Mouse (Mus musculus): ENCODE measurements around the gene B230118H07Rik.

DNA sequence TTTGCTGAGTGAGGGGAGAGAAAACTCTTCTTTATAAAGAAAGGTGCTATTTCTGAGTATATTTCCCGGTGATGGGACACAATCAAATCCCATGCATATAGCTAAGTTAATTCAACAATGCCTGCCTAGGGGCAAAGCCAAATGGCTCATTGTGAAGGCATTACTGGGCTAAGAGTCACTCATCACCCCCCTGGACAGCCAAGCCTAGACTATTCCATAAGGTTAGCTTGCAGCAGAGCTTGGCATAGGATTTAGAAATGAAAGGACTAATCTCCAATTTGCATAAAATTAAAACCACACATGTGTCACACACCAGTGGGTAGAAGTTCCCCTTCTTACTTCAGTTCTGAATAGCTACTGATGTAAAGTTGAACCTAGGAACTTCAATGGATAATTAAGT is 128.8 kb downstream of the B230118H07Rik start:
- TF ChIP-seq CTCF (IDR thresholded peaks at IDR 0.05; ENCODE audit: low read depth, low read length) (no peak), GATA1 (IDR thresholded peaks at IDR 0.05; ENCODE audit: borderline replicate concordance, low read length) (no peak)

Measured in G1E (cell line).